Mouse (Mus musculus) testis, adult 2 months (tissue): ENCODE measurements around the gene Tsc22d1. TPM values are rescaled to one million over a fixed set of nuclear protein-coding genes. Genes with fewer than 3 reads are reported as not detected.

Experiments used
- H3K27ac ChIP-seq: fragments of 200-500 bp; 2 replicates; pipeline ENCODE4 v1.5.1; 2012; ENCODE audit warnings: low read depth, low read length; ENCODE audit not compliant: control insufficient read depth, insufficient read depth
- H3K27me3 ChIP-seq: fragments of 200-500 bp; 2 replicates; pipeline ENCODE4 v1.6.1; 2012; ENCODE audit warnings: mild to moderate bottlenecking, low read length, moderate library complexity; ENCODE audit not compliant: control insufficient read depth, insufficient read depth
- H3K36me3 ChIP-seq: fragments of 200-500 bp; 2 replicates; pipeline ENCODE4 v1.6.1; 2012; ENCODE audit warnings: mild to moderate bottlenecking, low read length; ENCODE audit not compliant: control insufficient read depth, insufficient read depth
- H3K4me1 ChIP-seq: fragments of 200-500 bp; 2 replicates; pipeline ENCODE4 v1.6.1; 2012; ENCODE audit warnings: low read length; ENCODE audit not compliant: control insufficient read depth, insufficient read depth
- H3K4me3 ChIP-seq: fragments of 200-500 bp; 2 replicates; pipeline ENCODE4 v1.5.1; 2012; ENCODE audit warnings: low read depth, mild to moderate bottlenecking, low read length, moderate library complexity, mixed read lengths; ENCODE audit not compliant: control insufficient read depth
- CTCF ChIP-seq: fragments of 200-500 bp; IDR thresholded peaks from 2 replicates; pipeline ENCODE4 v1.5.1; 2012; ENCODE audit warnings: low read depth, mild to moderate bottlenecking, inconsistent platforms, low read length, moderate library complexity; ENCODE audit not compliant: control insufficient read depth, insufficient read depth, insufficient replicate concordance
- POLR2A ChIP-seq: fragments of 200-500 bp; IDR thresholded peaks from 2 replicates; pipeline ENCODE4 v1.6.1; 2012; ENCODE audit warnings: low read depth, mild to moderate bottlenecking, inconsistent platforms, low read length, moderate library complexity; ENCODE audit not compliant: control insufficient read depth
- polyA plus RNA-seq: library from polyadenylated mRNA; depleted of rRNA; stranded (reverse); fragments of >200 nt; gene quantifications from 2 replicates; pipeline ENCODE4 v1.2.3, GENCODE M21; 2012

The Tsc22d1 gene
- polyA plus RNA-seq, 1 experiment = 198 TPM

GRCm38 (mm10) chr14:76520606-76521005, 105.8 kb downstream of the Tsc22d1 start:
- Histone ChIP-seq H3K27ac (no peak overlapping the region), H3K36me3 (no peaks in the 10 kb centered on the region), H3K4me1 (peaks cover 11% of the 10 kb centered on the region), H3K4me3 (peak overlapping the region; percentile 86; the same call in 1 of the 2 replicates), H3K27me3 (no peaks in the 10 kb centered on the region)
- TF ChIP-seq CTCF (no peak), POLR2A (peak; percentile 39; the same call in 1 of the 2 replicates)

GRCm38 (mm10) chr14:76521308-76521707, 106.5 kb downstream of the Tsc22d1 start:
- TF ChIP-seq POLR2A = no peak
- TF ChIP-seq CTCF = no peak
- peaks cover 11% of the 10 kb centered on the region for H3K4me1 ChIP-seq
- H3K4me3 ChIP-seq = peak overlapping the region; percentile 23; the same call in 1 of the 2 replicates
- no peaks in the 10 kb centered on the region for H3K27me3 ChIP-seq
- H3K36me3 ChIP-seq = no peaks in the 10 kb centered on the region
- H3K27ac ChIP-seq = no peak overlapping the region

DNA sequence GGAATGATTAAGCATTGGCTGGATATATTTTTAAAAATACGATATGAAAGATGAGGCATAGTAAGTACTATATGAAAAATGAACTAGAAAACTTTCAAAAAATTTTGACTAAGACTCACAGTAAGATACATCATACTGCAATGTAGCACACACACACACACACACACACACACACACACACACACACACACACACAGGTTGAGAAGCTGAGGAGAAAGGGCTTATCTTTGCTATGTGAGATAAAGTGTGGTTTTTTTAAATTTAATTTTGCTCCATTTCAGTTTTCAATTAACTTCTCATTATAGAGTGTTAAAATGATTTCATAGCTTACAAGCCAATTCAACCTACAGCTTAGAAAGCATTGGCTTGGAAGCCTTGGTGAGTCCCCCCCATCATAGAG, 108.6 kb downstream of the Tsc22d1 start:
- no peaks in the 10 kb centered on the region for H3K36me3 ChIP-seq
- H3K27me3 ChIP-seq = no peaks in the 10 kb centered on the region
- no peak overlapping the region for H3K27ac ChIP-seq
- peaks cover 14% of the 10 kb centered on the region for H3K4me1 ChIP-seq
- TF ChIP-seq POLR2A (no peak), CTCF (no peak)
- no peak overlapping the region for H3K4me3 ChIP-seq

DNA sequence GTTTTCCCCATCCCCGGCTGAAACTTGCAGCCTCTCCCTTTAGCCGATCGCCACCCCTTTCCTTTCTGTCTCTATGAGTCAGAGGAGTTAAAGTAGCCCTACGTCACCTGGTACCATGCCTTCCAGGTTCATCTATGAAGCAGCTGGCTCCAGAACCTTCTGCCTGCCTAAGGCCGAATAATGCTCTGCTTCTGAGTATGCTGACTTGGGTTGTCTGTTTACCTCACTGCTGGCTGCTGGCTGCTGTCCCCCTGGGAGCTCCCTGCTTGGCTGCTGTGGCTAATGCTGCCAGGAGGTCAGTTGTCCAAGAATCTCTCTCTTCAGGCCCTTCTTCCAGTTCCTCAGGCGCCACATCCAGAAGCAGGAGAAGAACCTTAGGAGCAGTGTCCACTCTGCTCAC, 111.7 kb downstream of the Tsc22d1 start:
- TF ChIP-seq POLR2A (no peak), CTCF (no peak)
- Histone ChIP-seq H3K27ac (no peak overlapping the region), H3K27me3 (no peaks in the 10 kb centered on the region), H3K4me1 (peaks cover 9% of the 10 kb centered on the region), H3K4me3 (no peak overlapping the region), H3K36me3 (no peaks in the 10 kb centered on the region)

DNA sequence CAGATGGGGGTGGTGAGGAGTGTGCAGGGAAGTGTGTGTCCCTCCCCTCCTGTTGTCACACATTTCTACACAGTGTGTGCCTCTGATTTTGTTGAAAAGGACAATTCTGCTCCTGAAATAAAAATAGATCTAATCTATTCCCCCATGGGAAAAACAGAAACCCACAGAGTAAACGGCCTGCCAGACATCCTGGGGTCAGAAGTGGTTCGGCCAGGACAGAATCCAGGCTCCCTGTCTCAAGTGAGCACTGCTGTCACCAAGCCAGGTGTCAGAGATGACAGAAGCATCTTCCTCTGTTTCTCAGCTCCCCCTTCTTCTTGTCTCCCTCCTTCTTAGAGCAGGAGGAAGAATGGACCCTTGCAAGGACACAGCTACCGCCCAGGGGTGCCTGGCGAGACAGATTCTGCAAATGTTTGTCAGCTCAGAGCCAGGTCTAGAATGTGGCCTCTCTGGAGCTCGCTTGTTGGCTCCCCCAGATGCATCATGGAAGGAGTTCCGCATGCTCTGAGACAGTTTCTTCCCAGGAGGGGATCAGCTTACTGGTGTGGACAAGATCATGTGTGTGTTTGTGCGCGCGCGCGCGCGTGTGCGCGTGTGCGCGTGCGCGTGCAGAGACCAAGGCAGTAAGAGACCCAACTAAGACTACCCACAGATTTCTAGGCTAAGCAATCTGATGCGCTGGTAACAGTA, 112.4 kb downstream of the Tsc22d1 start:
- H3K36me3 ChIP-seq = no peaks in the 10 kb centered on the region
- H3K27me3 ChIP-seq = no peaks in the 10 kb centered on the region
- H3K4me3 ChIP-seq = no peak overlapping the region
- TF ChIP-seq POLR2A (no peak), CTCF (no peak)
- H3K27ac ChIP-seq = no peak overlapping the region
- H3K4me1 ChIP-seq = peaks cover 9% of the 10 kb centered on the region

DNA sequence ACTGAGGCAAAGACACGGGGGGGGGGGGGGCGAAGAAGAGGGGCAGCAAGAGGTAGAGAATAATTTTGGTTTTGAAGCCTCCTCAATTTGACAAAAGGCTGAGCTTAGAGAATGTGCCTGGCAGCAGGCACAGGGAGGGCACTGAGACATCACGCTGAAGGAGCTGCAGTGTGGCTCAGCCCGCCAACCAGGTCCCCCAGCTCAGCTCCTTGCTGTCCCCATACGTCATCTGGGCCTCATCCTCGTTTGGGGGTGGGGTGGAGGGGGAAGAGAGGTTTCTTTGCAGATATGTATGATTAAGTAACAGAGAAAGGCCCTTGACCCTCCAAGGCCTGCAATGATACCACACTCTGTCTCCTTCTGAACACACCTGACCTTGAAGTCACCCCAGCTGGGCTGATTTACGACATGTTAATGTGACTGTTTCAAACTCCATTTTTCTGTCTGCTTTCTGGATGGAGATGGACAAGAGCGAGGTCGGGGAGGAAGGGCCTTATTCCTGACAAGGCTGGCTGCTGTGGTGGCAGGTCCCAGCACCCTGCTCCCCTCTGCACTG, 113.1 kb downstream of the Tsc22d1 start:
- Histone ChIP-seq H3K27ac (peak overlapping the region; percentile 66; the same call in 1 of the 2 replicates), H3K36me3 (no peaks in the 10 kb centered on the region), H3K4me3 (no peak overlapping the region), H3K4me1 (peaks cover 13% of the 10 kb centered on the region), H3K27me3 (no peaks in the 10 kb centered on the region)
- TF ChIP-seq CTCF (no peak), POLR2A (no peak)

DNA sequence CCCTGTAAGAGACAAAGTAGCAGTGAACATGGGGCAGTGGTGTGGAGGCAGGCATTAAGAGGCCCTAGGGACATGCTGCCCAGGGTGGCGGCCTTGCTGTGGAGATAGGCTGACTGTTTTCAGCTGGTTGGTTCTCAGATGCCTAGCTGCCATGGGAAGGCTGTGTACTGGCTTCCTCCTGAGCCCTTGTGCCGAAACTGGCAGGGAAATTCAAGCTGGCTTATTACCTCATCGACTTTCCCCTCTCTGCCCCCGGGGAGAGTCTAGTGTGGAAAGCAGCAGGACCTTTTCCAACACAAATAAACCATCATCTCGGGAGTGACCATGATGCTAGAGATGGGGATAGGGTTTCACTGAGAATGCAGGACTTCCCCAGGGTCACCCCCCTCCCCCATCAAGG, 113.9 kb downstream of the Tsc22d1 start:
- no peak overlapping the region for H3K4me3 ChIP-seq
- TF ChIP-seq CTCF = no peak
- TF ChIP-seq POLR2A = no peak

More for the DNA sequence above, 113.9 kb downstream of the Tsc22d1 start:
- peaks cover 19% of the 10 kb centered on the region for H3K4me1 ChIP-seq
- H3K27me3 ChIP-seq = no peaks in the 10 kb centered on the region
- H3K36me3 ChIP-seq = no peaks in the 10 kb centered on the region
- H3K27ac ChIP-seq = peak overlapping the region; percentile 66
